Mouse (Mus musculus): Measurements from ENCODE around the gene Oas1a. TPM values are rescaled to one million over a fixed set of nuclear protein-coding genes. Genes with fewer than 3 reads are reported as not detected.

Oas1a gene
- polyA plus RNA-seq, 1 experiment from 2014 or later, result 0.24 TPM

Small RNAs within 50 kb of the gene (microRNA-seq; reads per million reads assigned to microRNA genes)
- gene Gm22907 (ENCODE audit: borderline number of aligned reads), result not detected

Other genes with a start within 250 kb of the Oas1a start
- 0.45 and 0.53 TPM in 2 replicates for gene Dtx1, start 195.6 kb downstream of the Oas1a start, polyA plus RNA-seq (2014; fragmentation: Nextera tagmentation; extraction: Ambion mirVana)
- 0.07 and 0.13 TPM in 2 replicates for gene Oas2, start 157.7 kb downstream of the Oas1a start, polyA plus RNA-seq (2014; fragmentation: Nextera tagmentation; extraction: Ambion mirVana)
- gene Oas3, start 129.9 kb downstream of the Oas1a start, polyA plus RNA-seq (2014; fragmentation: Nextera tagmentation; extraction: Ambion mirVana), result 0.09 and 0.11 TPM in 2 replicates
- gene Oas1e, start 112.0 kb downstream of the Oas1a start, polyA plus RNA-seq (2014; fragmentation: Nextera tagmentation; extraction: Ambion mirVana), result not detected in 2 replicates
- gene Oas1c, start 95.0 kb downstream of the Oas1a start, polyA plus RNA-seq (2014; fragmentation: Nextera tagmentation; extraction: Ambion mirVana), result 0.49 and 0.54 TPM in 2 replicates
- not detected in 2 replicates for gene Oas1f, start 60.2 kb downstream of the Oas1a start, polyA plus RNA-seq (2014; fragmentation: Nextera tagmentation; extraction: Ambion mirVana)
- not detected in 2 replicates for gene Oas1h, start 46.1 kb downstream of the Oas1a start, polyA plus RNA-seq (2014; fragmentation: Nextera tagmentation; extraction: Ambion mirVana)
- not detected in 2 replicates for gene Oas1g, start 19.9 kb downstream of the Oas1a start, polyA plus RNA-seq (2014; fragmentation: Nextera tagmentation; extraction: Ambion mirVana)
- gene Oas1d, start 7.0 kb upstream of the Oas1a start, polyA plus RNA-seq (2014; fragmentation: Nextera tagmentation; extraction: Ambion mirVana), result not detected in 2 replicates
- gene Rph3a, start 102.6 kb upstream of the Oas1a start, polyA plus RNA-seq (2014; fragmentation: Nextera tagmentation; extraction: Ambion mirVana), result not detected in 2 replicates